Mouse (Mus musculus) heart, embryonic 15.5 days (tissue): ENCODE results near the gene Upk2. TPM values are rescaled to one million over a fixed set of nuclear protein-coding genes. Genes with fewer than 3 reads are reported as not detected.

ENCODE experiments used
- ATAC-seq: fragments of 200-750 bp; cut with Nextera tagmentation; replicated peaks from 2 replicates; pipeline ENCODE4 v1.8.0; 2017; ENCODE audit warnings: low read depth, moderate TSS enrichment; ENCODE audit not compliant: insufficient number of reproducible peaks, insufficient read depth, low FRiP score
- H3K27ac ChIP-seq: fragments of 300-500 bp; sonication (generic); 2 replicates; pipeline ENCODE4 v1.5.1; 2015; ENCODE audit warnings: mild to moderate bottlenecking, inconsistent platforms
- H3K27me3 ChIP-seq: fragments of 300-500 bp; sonication (generic); 2 replicates; pipeline ENCODE4 v1.6.1; 2015; ENCODE audit warnings: inconsistent platforms
- H3K36me3 ChIP-seq: fragments of 300-500 bp; sonication (generic); 2 replicates; pipeline ENCODE4 v1.6.1; 2015; ENCODE audit warnings: mild to moderate bottlenecking, inconsistent platforms
- H3K4me1 ChIP-seq: fragments of 300-500 bp; sonication (generic); replicated peaks from 2 replicates; pipeline ENCODE4 v1.6.1; 2015; ENCODE audit warnings: inconsistent platforms
- H3K4me2 ChIP-seq: fragments of 300-500 bp; sonication (generic); 2 replicates; pipeline ENCODE4 v1.6.1; 2015; ENCODE audit warnings: inconsistent platforms, mild to moderate bottlenecking, moderate library complexity
- H3K4me3 ChIP-seq: fragments of 300-500 bp; sonication (generic); 2 replicates; pipeline ENCODE4 v1.5.1; 2015; ENCODE audit warnings: mild to moderate bottlenecking, inconsistent platforms
- H3K9ac ChIP-seq: fragments of 300-500 bp; sonication (generic); 2 replicates; pipeline ENCODE4 v1.6.1; 2015; ENCODE audit warnings: mild to moderate bottlenecking, inconsistent platforms
- H3K9me3 ChIP-seq: fragments of 300-500 bp; sonication (generic); replicated peaks from 2 replicates; pipeline ENCODE4 v1.6.1; 2016; ENCODE audit warnings: inconsistent platforms
- WGBS: fragments of 180-500 bp; shearing (Covaris S2); methylation state at CpG from one replicate; pipeline ENCODE4 v1.1.7; 2015; ENCODE audit warnings: mixed read lengths; 5-methylcytosine and 5-hydroxymethylcytosine counted together
- polyA plus RNA-seq: library from polyadenylated mRNA; unstranded; fragments of >200 nt; fragmentation: Nextera tagmentation; extraction: Ambion mirVana; gene quantifications from 2 replicates; pipeline ENCODE4 v1.2.1, GENCODE M21; 2015

The Upk2 gene
- polyA plus RNA-seq, 1 experiment from 2014 or later = not detected

DNA sequence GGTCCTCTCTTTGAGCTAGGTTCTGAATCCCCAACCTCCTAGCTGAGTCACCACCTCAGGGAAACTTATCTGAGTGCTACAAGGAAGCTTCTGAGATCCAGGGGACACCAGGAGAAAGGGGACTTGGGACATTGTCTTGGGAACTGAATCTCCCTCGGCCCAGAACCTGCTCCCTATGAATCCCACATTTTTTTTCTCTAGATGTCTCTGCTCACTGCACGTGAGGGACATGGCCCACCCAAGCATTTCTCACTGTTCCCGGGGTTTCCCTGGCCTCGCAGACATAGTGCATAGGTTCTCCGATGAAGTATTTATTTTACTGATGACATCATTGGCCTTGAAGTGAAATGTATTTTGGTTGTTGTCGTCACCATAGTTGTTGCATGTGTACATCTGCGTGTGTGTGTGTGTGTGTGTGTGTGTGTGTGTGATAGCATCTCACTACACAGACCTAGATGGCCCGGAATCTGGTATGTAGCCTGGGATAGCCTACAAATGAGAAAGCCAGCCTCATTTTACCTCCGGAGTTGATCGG, 41.1 kb upstream of the Upk2 start:
- no peak overlapping the region for H3K4me3 ChIP-seq
- H3K27me3 ChIP-seq = no peaks in the 10 kb centered on the region
- 82% methylated on average over 10 of the region's 10 CpGs for WGBS
- H3K4me1 ChIP-seq = peaks cover 99% of the 10 kb centered on the region
- peaks cover 6% of the 10 kb centered on the region; the same call in 1 of the 2 replicates for H3K36me3 ChIP-seq
- no peak for ATAC-seq
- H3K4me2 ChIP-seq = no peak overlapping the region
- H3K9ac ChIP-seq = no peak overlapping the region
- H3K27ac ChIP-seq = peak overlapping the region; percentile 99
- H3K9me3 ChIP-seq = no peaks in the 10 kb centered on the region

- Histone ChIP-seq H3K4me3 (0 out of 2 replicates have a peak overlapping the region, but pooled peaks have one; percentile 8), H3K9ac (peak overlapping the region; percentile 31; the same call in 1 of the 2 replicates)
Measured at GRCm38 (mm10) chr9:44494863-44495809, 40.4 kb upstream of the Upk2 start.

DNA sequence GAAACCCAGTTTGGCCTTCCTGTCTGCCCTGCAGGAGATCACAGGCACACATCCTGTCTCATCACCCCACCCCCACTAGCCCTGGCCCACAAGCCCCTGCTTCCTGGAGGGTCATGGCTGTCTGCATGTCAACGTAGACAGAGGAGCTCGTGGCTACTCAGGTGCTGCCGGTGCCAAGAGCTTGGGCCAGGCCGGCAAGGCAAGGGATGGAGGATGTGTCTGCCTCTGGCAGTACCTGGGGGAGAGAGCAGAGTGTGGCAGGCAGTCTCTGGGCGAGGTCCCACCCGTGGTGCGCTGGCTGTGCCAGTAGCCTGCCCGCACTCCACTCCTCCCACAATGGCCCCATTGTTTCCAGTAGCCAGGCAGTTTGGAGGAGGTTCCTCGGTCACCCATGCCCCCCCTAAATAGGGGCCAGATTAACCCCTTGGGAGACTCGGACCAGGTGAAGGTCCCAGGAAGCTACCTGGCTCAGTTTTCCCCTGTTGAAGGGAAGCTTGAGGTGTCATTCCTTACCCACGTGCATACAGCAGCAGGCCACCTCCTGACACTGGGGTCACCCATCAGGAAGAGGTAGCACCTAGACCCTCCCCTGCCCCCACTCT, 39.6 kb upstream of the Upk2 start:
- 0 out of 2 replicates have a peak overlapping the region, but pooled peaks have one; percentile 8 for H3K4me3 ChIP-seq
- WGBS = 29% methylated on average over 11 of the region's 11 CpGs

More at GRCm38 (mm10) chr9:44494863-44495809, 40.4 kb upstream of the Upk2 start:
- no peaks in the 10 kb centered on the region for H3K9me3 ChIP-seq
- 25% methylated on average over 9 of the region's 9 CpGs for WGBS
- H3K4me2 ChIP-seq = peak overlapping the region; percentile 43
- ATAC-seq = no peak
- peak overlapping the region; percentile 93 for H3K27ac ChIP-seq
- H3K27me3 ChIP-seq = no peaks in the 10 kb centered on the region
- 0 out of 2 replicates have a peak, but pooled peaks cover 4% of the 10 kb centered on the region for H3K36me3 ChIP-seq
- peaks cover 99% of the 10 kb centered on the region for H3K4me1 ChIP-seq

GRCm38 (mm10) chr9:44492631-44493461, 38.1 kb upstream of the Upk2 start:
- Histone ChIP-seq H3K4me2 (peak overlapping the region; percentile 43), H3K27ac (peak overlapping the region; percentile 93)
- WGBS = 52% methylated on average over 17 of the region's 17 CpGs

More for the DNA sequence above, 39.6 kb upstream of the Upk2 start:
- Histone ChIP-seq H3K4me2 (peak overlapping the region; percentile 43), H3K27ac (peak overlapping the region; percentile 93), H3K36me3 (0 out of 2 replicates have a peak, but pooled peaks cover 4% of the 10 kb centered on the region), H3K9ac (peak overlapping the region; percentile 31; the same call in 1 of the 2 replicates), H3K27me3 (no peaks in the 10 kb centered on the region), H3K4me1 (peaks cover 99% of the 10 kb centered on the region), H3K9me3 (no peaks in the 10 kb centered on the region)
- ATAC-seq = no peak

GRCm38 (mm10) chr9:44491351-44491750, 36.6 kb upstream of the Upk2 start:
- peak overlapping the region; percentile 93; the same call in 1 of the 2 replicates for H3K27ac ChIP-seq
- no peaks in the 10 kb centered on the region for H3K27me3 ChIP-seq
- H3K4me3 ChIP-seq = no peak overlapping the region
- 67% methylated on average over 10 of the region's 10 CpGs for WGBS
- no peaks in the 10 kb centered on the region for H3K9me3 ChIP-seq
- ATAC-seq = no peak
- H3K36me3 ChIP-seq = 0 out of 2 replicates have a peak, but pooled peaks cover 4% of the 10 kb centered on the region
- peaks cover 99% of the 10 kb centered on the region for H3K4me1 ChIP-seq
- no peak overlapping the region for H3K4me2 ChIP-seq
- H3K9ac ChIP-seq = no peak overlapping the region

More at GRCm38 (mm10) chr9:44492631-44493461, 38.1 kb upstream of the Upk2 start:
- H3K4me1 ChIP-seq = peaks cover 99% of the 10 kb centered on the region
- H3K4me3 ChIP-seq = 0 out of 2 replicates have a peak overlapping the region, but pooled peaks have one; percentile 1
- H3K9me3 ChIP-seq = no peaks in the 10 kb centered on the region
- 0 out of 2 replicates have a peak, but pooled peaks cover 4% of the 10 kb centered on the region for H3K36me3 ChIP-seq
- H3K9ac ChIP-seq = peak overlapping the region; percentile 40
- no peaks in the 10 kb centered on the region for H3K27me3 ChIP-seq
- no peak; the same call in 1 of the 2 replicates for ATAC-seq

- no peak for ATAC-seq
- Histone ChIP-seq H3K27me3 (no peaks in the 10 kb centered on the region), H3K27ac (peak overlapping the region; percentile 93), H3K4me3 (peak overlapping the region; percentile 87), H3K9ac (peak overlapping the region; percentile 56), H3K9me3 (no peaks in the 10 kb centered on the region), H3K4me2 (peak overlapping the region; percentile 85), H3K36me3 (0 out of 2 replicates have a peak, but pooled peaks cover 4% of the 10 kb centered on the region), H3K4me1 (peaks cover 100% of the 10 kb centered on the region)
- 33% methylated on average over 17 of the region's 17 CpGs for WGBS
Measured at GRCm38 (mm10) chr9:44490086-44490967, 35.6 kb upstream of the Upk2 start.

- no peak for ATAC-seq
- WGBS = 10% methylated on average over 17 of the region's 17 CpGs
Measured at GRCm38 (mm10) chr9:44489651-44490085, 34.9 kb upstream of the Upk2 start.

GRCm38 (mm10) chr9:44488855-44489381, 34.1 kb upstream of the Upk2 start:
- Histone ChIP-seq H3K4me3 (peak overlapping the region; percentile 87), H3K9me3 (no peaks in the 10 kb centered on the region), H3K27ac (peak overlapping the region; percentile 93), H3K27me3 (no peaks in the 10 kb centered on the region), H3K4me2 (peak overlapping the region; percentile 85), H3K9ac (peak overlapping the region; percentile 56), H3K4me1 (peaks cover 100% of the 10 kb centered on the region), H3K36me3 (0 out of 2 replicates have a peak, but pooled peaks cover 4% of the 10 kb centered on the region)
- 3% methylated on average over 5 of the region's 5 CpGs for WGBS
- ATAC-seq = peak; percentile 32

More at GRCm38 (mm10) chr9:44489651-44490085, 34.9 kb upstream of the Upk2 start:
- H3K27me3 ChIP-seq = no peaks in the 10 kb centered on the region
- peak overlapping the region; percentile 85 for H3K4me2 ChIP-seq
- no peaks in the 10 kb centered on the region for H3K9me3 ChIP-seq
- peak overlapping the region; percentile 87 for H3K4me3 ChIP-seq
- peak overlapping the region; percentile 56 for H3K9ac ChIP-seq
- 0 out of 2 replicates have a peak, but pooled peaks cover 4% of the 10 kb centered on the region for H3K36me3 ChIP-seq
- H3K27ac ChIP-seq = peak overlapping the region; percentile 93
- H3K4me1 ChIP-seq = peaks cover 100% of the 10 kb centered on the region

DNA sequence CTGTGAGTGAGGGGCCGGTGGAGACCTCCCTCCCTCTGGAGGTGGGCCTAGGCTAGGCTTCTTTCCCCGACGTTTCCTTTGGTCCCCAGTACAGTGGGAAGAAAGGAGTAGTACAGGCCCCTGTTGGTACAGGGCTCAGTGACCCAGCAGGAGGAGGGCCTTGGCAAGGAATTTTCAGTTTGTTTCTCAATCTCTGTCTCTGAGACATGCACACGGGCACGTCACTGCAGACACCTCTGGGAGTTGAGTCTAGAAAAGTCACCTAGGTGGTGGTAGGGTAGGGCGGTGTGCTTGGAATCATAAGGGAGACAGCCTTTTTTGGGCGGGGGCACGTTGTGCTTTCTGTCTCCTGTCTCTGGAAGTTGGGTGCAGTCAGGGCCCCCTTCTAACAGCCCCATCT, 33.6 kb upstream of the Upk2 start:
- Histone ChIP-seq H3K36me3 (0 out of 2 replicates have a peak, but pooled peaks cover 4% of the 10 kb centered on the region), H3K9ac (peak overlapping the region; percentile 97), H3K27ac (peak overlapping the region; percentile 93), H3K9me3 (no peaks in the 10 kb centered on the region), H3K27me3 (no peaks in the 10 kb centered on the region), H3K4me3 (peak overlapping the region; percentile 87), H3K4me1 (peaks cover 95% of the 10 kb centered on the region), H3K4me2 (peak overlapping the region; percentile 85)
- WGBS = 12% methylated on average over 8 of the region's 8 CpGs
- no peak for ATAC-seq
